Mouse (Mus musculus) ovary, adult 10 weeks (tissue): ENCODE data around the gene Wdr48. TPM values are rescaled to one million over a fixed set of nuclear protein-coding genes. Genes with fewer than 3 reads are reported as not detected.

Experiments
- polyA plus RNA-seq: library from polyadenylated mRNA; stranded (reverse); fragments of 350-450 nt; fragmentation: Illumina TruSeq; extraction: RNeasy Lipid Tissue Mini Kit (QIAGEN cat#74804); gene quantifications from one replicate; pipeline ENCODE4 v1.2.3, GENCODE M21; 2014

Wdr48 gene
- polyA plus RNA-seq = 79.1 TPM

GRCm38 (mm10) chr9:119894339-119895009 is at the start of gene Wdr48:
Gene Wdr48 (plus strand): TSS chr9:119894878.

DNA sequence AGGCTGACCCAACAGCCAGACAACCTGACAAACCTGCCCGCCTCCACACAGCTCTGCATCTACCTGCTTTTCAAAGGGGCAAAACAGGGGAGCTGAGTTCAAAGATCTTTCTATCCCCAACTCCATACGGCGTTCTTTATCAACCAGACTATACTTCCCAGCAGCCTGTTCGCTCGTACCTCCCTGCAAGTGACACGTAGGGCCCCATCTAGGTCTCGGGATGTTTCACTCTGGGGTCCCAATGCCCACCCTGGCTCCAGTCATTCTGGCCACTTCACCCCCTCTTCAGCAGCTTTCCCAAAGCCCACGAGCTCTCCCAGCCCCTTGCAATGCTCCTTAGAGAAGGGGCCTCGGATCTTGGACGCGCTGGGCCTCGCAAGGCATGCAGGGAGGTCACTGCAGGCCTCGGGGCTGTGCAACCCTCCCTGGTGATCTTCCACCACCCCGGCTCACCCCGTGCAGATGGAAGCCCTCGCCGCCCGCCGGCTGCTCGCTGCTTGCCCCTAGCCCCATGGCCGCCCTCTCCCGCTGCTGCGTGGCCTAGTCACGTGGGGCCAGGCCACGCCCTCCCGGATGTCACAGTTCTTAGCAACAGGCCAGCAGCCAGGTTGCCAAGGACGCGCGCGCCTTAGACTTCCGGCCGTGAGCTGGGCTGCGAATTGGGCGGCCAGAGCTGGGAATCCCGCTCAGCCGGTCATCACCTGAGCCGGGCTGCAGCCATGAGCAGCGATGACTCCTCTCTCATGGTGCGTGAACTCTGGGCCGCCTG is 42.5 kb downstream of the Wdr48 start, which contains the start of the genes Gorasp1 and Ttc21a:
Gorasp1 (minus strand) TSS at position 561 of the 769 bp plus-strand sequence.
Ttc21a (plus strand) TSS at position 602 of the 769 bp plus-strand sequence.

Other genes starting within 250 kb of the Wdr48 start
- 0.26 TPM for gene Scn10a, start 175.6 kb upstream of the Wdr48 start, polyA plus RNA-seq
- gene Scn11a, start 69.4 kb upstream of the Wdr48 start, polyA plus RNA-seq = not detected
- gene Gorasp1, start 42.7 kb downstream of the Wdr48 start, polyA plus RNA-seq = 3.8 TPM
- 0.37 TPM for gene Ttc21a, start 42.7 kb downstream of the Wdr48 start, polyA plus RNA-seq
- gene Csrnp1, start 89.8 kb downstream of the Wdr48 start, polyA plus RNA-seq = not detected
- not detected for gene Xirp1, start 128.7 kb downstream of the Wdr48 start, polyA plus RNA-seq
- gene Cx3cr1, start 175.0 kb downstream of the Wdr48 start, polyA plus RNA-seq = 10.5 TPM
- not detected for gene Ccr8, start 197.2 kb downstream of the Wdr48 start, polyA plus RNA-seq
- gene Slc25a38, start 215.5 kb downstream of the Wdr48 start, polyA plus RNA-seq = 1.7 TPM
- 168 TPM for gene Rpsa, start 232.8 kb downstream of the Wdr48 start, polyA plus RNA-seq